Mouse (Mus musculus) Patski (cell line): ENCODE data around the gene Gns. TPM values are rescaled to one million over a fixed set of nuclear protein-coding genes. Genes with fewer than 3 reads are reported as not detected.
A peak's percentile ranks its signal among the peaks of the same experiment; 100 is the strongest.

ENCODE experiments used
- ATAC-seq: fragments of 100-300 bp; one replicate; pipeline ENCODE4 v1.8.0; 2021
- CTCF ChIA-PET: fragments of 350-600 bp; sonication (Branson Sonifier 250); formaldehyde crosslinking; loops from one replicate; lab custom pipeline; 2022; ENCODE audit warnings: inconsistent platforms; lab: Charles Lee
- POLR2A ChIA-PET: fragments of 350-600 bp; sonication (Branson Sonifier 250); formaldehyde crosslinking; loops from one replicate; lab custom pipeline; 2022; ENCODE audit warnings: antibody characterized with exemption, inconsistent platforms; lab: Charles Lee
- DNase-seq: peaks from one replicate; pipeline ENCODE4 v3.0.0-alpha.2; 2011; ENCODE audit warnings: low read depth, low spot score
- H3K27me3 ChIP-seq: fragments of 371-371 bp; one replicate; pipeline ENCODE4 v1.5.1; 2021
- CTCF ChIP-seq: fragments of 100-300 bp; IDR thresholded peaks from one replicate; pipeline ENCODE4 v1.5.1; 2021
- in situ Hi-C: fragments of 300-500 bp; cut with MboI; formaldehyde crosslinking; loops from 3 replicates; pipeline ENCODE4 v1.11.1; 2018; ENCODE audit warnings: low pct_unique_long_range_greater_than_20kb, mixed read lengths
- polyA plus RNA-seq: library from polyadenylated mRNA; unstranded; gene quantifications from one replicate; pipeline ENCODE4 v1.2.3, GENCODE M21; 2021

Gns gene
- polyA plus RNA-seq, 1 experiment from 2014 or later, result 198 TPM

GRCm38 (mm10) chr10:121435546-121436257 lies 70.8 kb downstream of the Gns start:
- in situ Hi-C loops, result no loop called here
- H3K27me3 ChIP-seq, result no peaks in the 10 kb centered on the region
- no peak for TF ChIP-seq CTCF
- ATAC-seq, result peak; percentile 78
- no peak for DNase-seq
- ChIA-PET POLR2A (no interaction called here), CTCF (interaction anchor here (0.9 to 1.3 kb wide), 3 partner anchors 9 to 17 kb away, joined by 3 to 4 read pairs (median 3); no protein-coding TSS in a partner anchor)

GRCm38 (mm10) chr10:121436258-121436645 lies 71.4 kb downstream of the Gns start:
- DNase-seq, result no peak
- CTCF ChIA-PET, result interaction anchor here (1.1 kb wide), 1 partner anchor 16 kb away, joined by 3 read pairs; no protein-coding TSS in a partner anchor
- no peak for ATAC-seq

GRCm38 (mm10) chr10:121436693-121437092 lies 71.8 kb downstream of the Gns start:
- no peak for ATAC-seq

More at GRCm38 (mm10) chr10:121436258-121436645, 71.4 kb downstream of the Gns start:
- no peaks in the 10 kb centered on the region for H3K27me3 ChIP-seq
- TF ChIP-seq CTCF, result no peak
- in situ Hi-C loops, result no loop called here
- POLR2A ChIA-PET, result no interaction called here

GRCm38 (mm10) chr10:121438109-121438508 lies 73.2 kb downstream of the Gns start:
- ChIA-PET CTCF (interaction anchor here (1.4 to 1.7 kb wide), 2 partner anchors 10 to 17 kb away, joined by 5 to 6 read pairs; no protein-coding TSS in a partner anchor), POLR2A (no interaction called here)
- H3K27me3 ChIP-seq, result no peaks in the 10 kb centered on the region
- in situ Hi-C loops, result no loop called here
- TF ChIP-seq CTCF, result no peak
- ATAC-seq (no peak), DNase-seq (no peak)

More at GRCm38 (mm10) chr10:121436693-121437092, 71.8 kb downstream of the Gns start:
- no peak for TF ChIP-seq CTCF
- in situ Hi-C loops, result no loop called here
- ChIA-PET POLR2A (no interaction called here), CTCF (interaction anchor here (1.1 kb wide), 1 partner anchor 16 kb away, joined by 3 read pairs; no protein-coding TSS in a partner anchor)
- H3K27me3 ChIP-seq, result no peaks in the 10 kb centered on the region
- DNase-seq, result no peak

- CTCF ChIA-PET, result interaction anchor here (1.4 to 1.7 kb wide), 2 partner anchors 11 to 19 kb away, joined by 5 to 6 read pairs; no protein-coding TSS in a partner anchor
- H3K27me3 ChIP-seq, result no peaks in the 10 kb centered on the region
- ATAC-seq (no peak), DNase-seq (no peak)
- in situ Hi-C loops, result no loop called here
- POLR2A ChIA-PET, result no interaction called here
- TF ChIP-seq CTCF, result no peak
Measured at GRCm38 (mm10) chr10:121439310-121439731, 74.4 kb downstream of the Gns start.

- no peak for TF ChIP-seq CTCF
- CTCF ChIA-PET, result interaction anchor here (0.6 to 1.5 kb wide), 9 partner anchors 10 to 49 kb away, joined by 3 to 4 read pairs (median 3); no protein-coding TSS in a partner anchor
- POLR2A ChIA-PET, result interaction anchor here (1.1 to 1.6 kb wide), 2 partner anchors 18 to 32 kb away, joined by 3 to 8 read pairs; no protein-coding TSS in a partner anchor
- DNase-seq (peak; percentile 58), ATAC-seq (peak; percentile 94)
- no peaks in the 10 kb centered on the region for H3K27me3 ChIP-seq
- in situ Hi-C loops, result no loop called here
Measured at GRCm38 (mm10) chr10:121443791-121444190, 78.9 kb downstream of the Gns start.

- ATAC-seq (no peak), DNase-seq (no peak)
- ChIA-PET POLR2A (no interaction called here), CTCF (interaction anchor here (1.1 to 1.5 kb wide), 5 partner anchors 10 to 48 kb away, joined by 3 read pairs; no protein-coding TSS in a partner anchor)
- no peak for TF ChIP-seq CTCF
- in situ Hi-C loops, result no loop called here
- no peaks in the 10 kb centered on the region for H3K27me3 ChIP-seq
Measured at GRCm38 (mm10) chr10:121444198-121444597, 79.3 kb downstream of the Gns start.

- in situ Hi-C loops, result no loop called here
- CTCF ChIA-PET, result interaction anchor here (0.9 kb wide), 1 partner anchor 17 kb away, joined by 4 read pairs; no protein-coding TSS in a partner anchor
- no peaks in the 10 kb centered on the region for H3K27me3 ChIP-seq
- DNase-seq (no peak), ATAC-seq (no peak)
- POLR2A ChIA-PET, result no interaction called here
- no peak for TF ChIP-seq CTCF
Measured at GRCm38 (mm10) chr10:121445808-121446207, 80.9 kb downstream of the Gns start.

Other genes with a start within 250 kb of the Gns start
- 0.24 TPM for gene Tbc1d30, start 13.8 kb upstream of the Gns start, polyA plus RNA-seq
- 27.0 TPM for gene Rassf3, start 111.3 kb downstream of the Gns start, polyA plus RNA-seq
- 43.5 TPM for gene Tbk1, start 221.7 kb downstream of the Gns start, polyA plus RNA-seq